Mouse (Mus musculus): Measurements from ENCODE around the gene Agap1.

Agap1 gene

GRCm38 (mm10) chr1:89941701-89942381 is 487.2 kb downstream of the Agap1 start:
- DNase-seq, result peak; percentile 23

- no peak for DNase-seq
Measured at GRCm38 (mm10) chr1:89942395-89942976, 487.9 kb downstream of the Agap1 start.

- peak; percentile 85 for DNase-seq
Measured at GRCm38 (mm10) chr1:89943202-89943601, 488.6 kb downstream of the Agap1 start.
